Mouse (Mus musculus) kidney, postnatal 0 days (tissue): ENCODE data around the gene Hist2h2ab. TPM values are rescaled to one million over a fixed set of nuclear protein-coding genes. Genes with fewer than 3 reads are reported as not detected.

ENCODE experiments used
- ATAC-seq: fragments of 200-750 bp; cut with Nextera tagmentation; replicated peaks from 2 replicates; pipeline ENCODE4 v1.8.0; 2017; ENCODE audit warnings: low read depth, moderate number of reproducible peaks, moderate TSS enrichment, moderate library complexity; ENCODE audit not compliant: low FRiP score
- DNase-seq: peaks from one replicate; pipeline ENCODE4 v3.0.0-alpha.2; 2016; ENCODE audit warnings: low spot score
- H3K27ac ChIP-seq: fragments of 300-500 bp; sonication (generic); 2 replicates; pipeline ENCODE4 v1.5.1; 2014; ENCODE audit warnings: mild to moderate bottlenecking
- H3K27me3 ChIP-seq: fragments of 300-500 bp; sonication (generic); 2 replicates; pipeline ENCODE4 v1.6.1; 2014; ENCODE audit warnings: low read length, mixed read lengths; ENCODE audit not compliant: insufficient read depth
- H3K36me3 ChIP-seq: fragments of 300-500 bp; sonication (generic); 2 replicates; pipeline ENCODE4 v1.6.1; 2014; ENCODE audit warnings: low read length, mixed read lengths; ENCODE audit not compliant: insufficient read depth
- H3K4me1 ChIP-seq: fragments of 300-500 bp; sonication (generic); replicated peaks from 2 replicates; pipeline ENCODE4 v1.6.1; 2014; ENCODE audit warnings: antibody characterized with exemption, low read length, mixed read lengths; ENCODE audit not compliant: insufficient read depth
- H3K4me2 ChIP-seq: fragments of 300-500 bp; sonication (generic); 2 replicates; pipeline ENCODE4 v1.6.1; 2014; ENCODE audit warnings: mild to moderate bottlenecking, low read length, moderate library complexity, mixed read lengths
- H3K4me3 ChIP-seq: fragments of 300-500 bp; sonication (generic); replicated peaks from 2 replicates; pipeline ENCODE4 v1.5.1; 2014; ENCODE audit warnings: low read depth, low read length
- H3K9ac ChIP-seq: fragments of 300-500 bp; sonication (generic); 2 replicates; pipeline ENCODE4 v1.6.1; 2014; ENCODE audit warnings: low read depth, low read length
- H3K9me3 ChIP-seq: fragments of 300-500 bp; sonication (generic); replicated peaks from 2 replicates; pipeline ENCODE4 v1.6.1; 2016; ENCODE audit warnings: low read length, inconsistent platforms, mixed read lengths
- CTCF ChIP-seq: IDR thresholded peaks from 2 replicates; pipeline ENCODE4 v1.5.1; 2016; ENCODE audit warnings: antibody characterized with exemption, low read depth, mild to moderate bottlenecking, moderate library complexity
- WGBS: fragments of 180-500 bp; shearing (Covaris S2); extraction: QIAGEN DNeasy Blood & Tissue Kit; methylation state at CpG from one replicate; pipeline ENCODE4 v1.1.7; 2014; 5-methylcytosine and 5-hydroxymethylcytosine counted together
- polyA plus RNA-seq: library from polyadenylated mRNA; unstranded; fragments of >200 nt; fragmentation: Nextera tagmentation; extraction: Ambion mirVana; gene quantifications from 2 replicates; pipeline ENCODE4 v1.2.1, GENCODE M21; 2015

Gene Hist2h2ab
- polyA plus RNA-seq, 1 experiment from 2014 or later: not detected

DNA sequence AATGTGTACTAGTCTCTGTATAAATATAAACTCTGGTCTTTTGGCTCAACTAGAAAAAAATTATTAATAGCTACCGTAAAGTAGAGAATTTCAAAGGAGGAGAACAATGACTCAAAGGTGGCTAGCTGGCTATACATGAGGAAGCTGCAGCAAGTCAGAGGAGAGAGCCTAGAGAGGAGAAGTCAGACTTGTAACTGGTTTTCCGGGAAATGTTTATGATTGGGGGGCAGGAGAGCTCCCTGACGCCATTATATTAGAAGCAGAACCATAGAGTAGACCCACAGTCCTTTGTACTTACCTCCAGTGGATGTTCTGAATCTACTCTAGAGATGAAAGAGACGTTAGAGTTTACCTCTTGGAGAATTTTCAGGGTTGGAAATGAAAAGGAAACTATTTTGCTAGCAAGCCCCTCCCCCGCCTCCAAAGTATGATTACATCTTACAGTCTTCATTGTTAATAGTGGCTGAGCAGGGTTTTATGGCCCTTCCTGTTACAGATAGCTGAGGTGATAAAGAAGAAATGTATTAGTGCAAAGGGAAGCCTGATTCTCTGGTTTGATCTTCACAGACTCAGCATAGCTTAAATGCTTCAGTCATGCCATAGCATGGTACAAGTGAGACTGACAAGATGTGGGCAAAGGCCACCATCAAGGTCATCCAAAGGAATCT is 36.4 kb downstream of the Hist2h2ab start:
- Histone ChIP-seq H3K9me3 (no peaks in the 10 kb centered on the region), H3K36me3 (no peaks in the 10 kb centered on the region), H3K4me3 (no peak overlapping the region), H3K9ac (no peak overlapping the region), H3K27ac (peak overlapping the region; percentile 22; the same call in 1 of the 2 replicates), H3K4me2 (no peak overlapping the region), H3K4me1 (no peaks in the 10 kb centered on the region), H3K27me3 (no peaks in the 10 kb centered on the region)
- DNase-seq: no peak
- no peak for TF ChIP-seq CTCF
- no peak for ATAC-seq
- WGBS: 66% methylated on average over 5 of the region's 5 CpGs

DNA sequence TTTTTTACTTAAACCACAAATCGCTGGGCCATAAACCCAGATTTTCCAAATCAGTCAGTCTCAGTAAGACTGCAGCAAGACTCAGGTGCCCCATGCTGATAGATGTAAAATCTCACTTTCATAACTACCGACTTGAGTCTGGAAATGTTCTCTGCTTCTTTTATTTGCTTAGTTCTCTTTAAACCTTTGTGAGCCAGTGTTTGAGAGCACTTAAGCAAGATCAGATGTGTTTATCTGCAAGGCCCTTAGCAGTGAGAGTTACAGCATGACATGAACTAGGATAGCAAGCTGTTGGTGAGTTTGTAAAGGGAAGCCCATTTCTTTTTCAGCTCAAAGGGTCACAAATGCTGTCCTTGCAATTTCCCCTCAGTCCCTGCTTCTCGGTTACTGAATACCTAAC is 37.5 kb downstream of the Hist2h2ab start:
- Histone ChIP-seq H3K27ac (no peak overlapping the region), H3K36me3 (no peaks in the 10 kb centered on the region), H3K27me3 (no peaks in the 10 kb centered on the region), H3K4me3 (no peak overlapping the region), H3K9me3 (no peaks in the 10 kb centered on the region), H3K4me1 (peaks cover 3% of the 10 kb centered on the region; the same call in 1 of the 2 replicates), H3K4me2 (no peak overlapping the region), H3K9ac (no peak overlapping the region)
- ATAC-seq (no peak), DNase-seq (no peak)
- WGBS: 83% methylated on average over 3 of the region's 3 CpGs
- TF ChIP-seq CTCF: no peak

DNA sequence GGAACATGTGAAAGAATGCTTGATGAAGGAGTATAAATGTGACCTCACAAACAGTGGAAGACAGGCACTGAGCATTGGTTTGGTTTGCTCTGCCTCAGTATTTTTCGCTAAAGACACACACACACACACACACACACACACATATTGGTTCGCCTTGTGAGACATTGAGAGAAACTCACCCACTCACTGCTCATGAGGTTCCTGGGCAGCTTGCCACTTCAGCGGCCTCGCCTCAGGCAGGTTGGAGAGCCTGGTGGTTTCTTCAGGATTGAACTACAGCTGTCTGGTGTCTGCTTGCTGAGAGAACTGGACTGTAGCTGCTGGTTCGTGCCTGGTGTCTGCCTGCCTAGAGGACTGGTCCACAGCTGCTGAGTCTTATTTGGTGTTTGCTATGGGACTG is 40.6 kb downstream of the Hist2h2ab start:
- Histone ChIP-seq H3K9me3 (no peaks in the 10 kb centered on the region), H3K4me3 (no peak overlapping the region), H3K27ac (no peak overlapping the region), H3K9ac (no peak overlapping the region), H3K4me2 (no peak overlapping the region), H3K4me1 (peaks cover 9% of the 10 kb centered on the region; the same call in 1 of the 2 replicates), H3K36me3 (no peaks in the 10 kb centered on the region), H3K27me3 (no peaks in the 10 kb centered on the region)
- no peak for TF ChIP-seq CTCF
- DNase-seq (no peak), ATAC-seq (no peak)
- 92% methylated on average over 5 of the region's 5 CpGs for WGBS

DNA sequence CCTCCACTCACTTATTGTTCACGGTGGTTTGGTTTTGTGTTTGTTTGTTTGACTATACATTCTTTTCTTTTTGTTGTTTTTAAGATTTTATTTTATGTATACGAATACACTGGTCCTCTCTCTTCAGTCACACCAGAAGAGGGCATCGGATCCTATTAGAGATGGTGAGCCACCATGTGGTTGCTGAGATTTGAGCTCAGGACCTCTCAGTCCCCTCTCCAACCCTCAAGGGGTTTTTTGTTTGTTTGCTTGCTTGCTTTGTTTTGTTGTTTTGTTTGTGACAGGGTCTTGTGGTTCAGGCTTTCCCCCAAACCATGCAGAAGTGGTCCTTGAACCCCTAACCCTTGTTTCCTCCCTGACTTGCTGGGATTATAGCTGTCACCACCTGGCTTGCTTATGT is 42.0 kb downstream of the Hist2h2ab start:
- no peaks in the 10 kb centered on the region for H3K36me3 ChIP-seq
- TF ChIP-seq CTCF: peak; percentile 30; the same call in 1 of the 2 replicates
- peak overlapping the region; percentile 96 for H3K27ac ChIP-seq
- H3K9me3 ChIP-seq: no peaks in the 10 kb centered on the region
- no peaks in the 10 kb centered on the region for H3K27me3 ChIP-seq
- no peak overlapping the region for H3K9ac ChIP-seq
- WGBS: 58% methylated on average over 3 of the region's 3 CpGs
- DNase-seq (no peak), ATAC-seq (no peak)
- peaks cover 9% of the 10 kb centered on the region; the same call in 1 of the 2 replicates for H3K4me1 ChIP-seq
- H3K4me3 ChIP-seq: peak overlapping the region; percentile 60; the same call in 1 of the 2 replicates
- H3K4me2 ChIP-seq: peak overlapping the region; percentile 82

DNA sequence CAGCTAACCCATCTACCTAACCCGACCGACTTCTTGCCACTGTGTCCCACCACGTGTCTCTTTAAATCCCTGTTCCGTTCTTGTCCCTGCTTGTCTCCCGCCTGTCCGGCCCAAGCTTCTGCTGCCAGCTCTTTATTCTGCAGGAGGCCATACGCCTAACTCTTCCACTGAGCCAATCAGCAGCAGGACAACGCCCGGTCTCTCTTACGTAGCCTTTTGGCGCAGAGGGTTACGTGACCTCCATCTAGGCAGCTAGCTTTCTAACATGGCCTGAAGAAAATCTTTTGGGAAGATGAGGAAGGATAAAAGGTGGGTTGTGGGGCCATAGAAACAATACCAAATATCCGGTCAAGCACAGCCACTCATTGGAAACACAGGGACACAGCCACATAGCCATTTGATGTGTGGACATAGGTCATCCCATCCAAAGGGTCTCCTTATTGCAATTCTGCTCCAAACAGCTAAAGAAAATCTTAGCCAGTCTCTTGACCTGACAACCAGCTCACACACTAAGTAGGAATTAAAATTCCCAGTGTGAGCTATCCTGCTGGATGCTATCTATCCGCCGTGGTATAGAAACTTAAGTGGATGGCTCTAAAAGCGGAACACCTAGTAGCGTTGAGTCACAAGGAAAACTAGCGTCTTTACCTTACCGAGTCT is 42.7 kb downstream of the Hist2h2ab start:
- peak; percentile 91 for DNase-seq
- peaks cover 11% of the 10 kb centered on the region; the same call in 1 of the 2 replicates for H3K4me1 ChIP-seq
- peak overlapping the region; percentile 78 for H3K9ac ChIP-seq
- peak; percentile 70 for ATAC-seq
- H3K36me3 ChIP-seq: no peaks in the 10 kb centered on the region
- no peak for TF ChIP-seq CTCF
- no peaks in the 10 kb centered on the region for H3K9me3 ChIP-seq
- peak overlapping the region; percentile 96 for H3K27ac ChIP-seq
- WGBS: under 1% methylated on average over 19 of the region's 19 CpGs
- H3K4me2 ChIP-seq: peak overlapping the region; percentile 82
- peak overlapping the region; percentile 60 for H3K4me3 ChIP-seq
- no peaks in the 10 kb centered on the region for H3K27me3 ChIP-seq

DNA sequence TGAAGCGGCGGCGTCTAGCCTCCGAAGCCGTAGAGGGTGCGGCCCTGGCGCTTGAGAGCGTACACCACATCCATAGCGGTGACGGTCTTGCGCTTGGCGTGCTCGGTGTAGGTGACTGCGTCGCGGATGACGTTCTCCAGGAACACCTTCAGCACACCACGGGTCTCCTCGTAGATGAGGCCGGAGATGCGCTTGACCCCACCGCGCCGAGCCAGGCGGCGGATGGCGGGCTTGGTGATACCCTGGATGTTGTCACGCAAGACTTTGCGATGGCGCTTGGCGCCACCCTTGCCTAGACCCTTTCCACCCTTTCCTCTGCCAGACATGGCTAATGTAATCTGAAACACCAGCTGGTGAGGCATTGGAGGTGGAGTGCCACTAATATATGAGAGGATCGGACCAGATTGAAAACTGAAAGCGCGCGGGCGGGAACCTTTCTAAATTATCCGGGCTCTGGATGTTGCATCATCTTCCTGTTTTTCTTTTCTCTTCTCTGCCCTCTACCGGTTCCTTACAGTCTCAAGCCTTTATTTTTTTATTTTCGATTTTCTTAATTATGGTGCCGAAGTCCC is 43.4 kb downstream of the Hist2h2ab start, which contains the start of gene Hist2h4:
Gene Hist2h4, minus strand, starts transcription at position 333 of the 572 bp plus-strand sequence.
- peak within 1 kb of the TSS; percentile 96 for H3K27ac ChIP-seq
- peak; percentile 99 for DNase-seq

More for the DNA sequence above, 43.4 kb downstream of the Hist2h2ab start, which contains the start of gene Hist2h4:
- Histone ChIP-seq H3K4me3 (peak within 1 kb of the TSS; percentile 60), H3K27me3 (no peaks in the 10 kb centered on the region), H3K4me2 (peak within 1 kb of the TSS; percentile 82), H3K4me1 (peaks cover 13% of the 10 kb centered on the region), H3K9ac (peak within 1 kb of the TSS; percentile 78), H3K36me3 (no peaks in the 10 kb centered on the region), H3K9me3 (no peaks in the 10 kb centered on the region)
- peak; percentile 89 for ATAC-seq
- TF ChIP-seq CTCF: peak; percentile 80
- under 1% methylated on average over 40 of the region's 40 CpGs for WGBS
